Mouse (Mus musculus): Measurements from ENCODE around the gene Gm13693. TPM values are rescaled to one million over a fixed set of nuclear protein-coding genes. Genes with fewer than 3 reads are reported as not detected.
"Not testable (repeated sequence)": the region's sequence is repeated elsewhere in the genome, so short reads cannot be mapped to it uniquely, and the experiment has no call there.

The Gm13693 gene
- total RNA-seq (2014; rRNA removed) (not detected in 2 replicates), polyA plus RNA-seq (2015; fragmentation: Nextera tagmentation; extraction: Ambion mirVana) (not detected in 2 replicates)

- not testable (repeated sequence) for H3K9ac ChIP-seq (replicated peaks; ENCODE audit: low read length); H3K4me3 ChIP-seq (ENCODE audit: low read length); H3K27me3 ChIP-seq (ENCODE audit: insufficient read depth, low read length); DNase-seq (ENCODE audit: low spot score); H3K36me3 ChIP-seq (ENCODE audit: insufficient read depth, low read length); H3K27ac ChIP-seq; ATAC-seq; H3K4me1 ChIP-seq (ENCODE audit: insufficient read depth, low read length); H3K9me3 ChIP-seq (ENCODE audit: low read length); H3K4me2 ChIP-seq (ENCODE audit: low read depth, low read length)
- WGBS: no CpG with 5 or more reads among the region's 6 CpGs
Observed at GRCm38 (mm10) chr2:83961203-83961602, at the start of gene Gm13693. TSS of gene Gm13693 (plus strand) at chr2:83961503.

- TF ChIP-seq CTCF (IDR thresholded peaks at IDR 0.05; ENCODE audit: low read depth): no peak
- Histone ChIP-seq H3K4me3 (ENCODE audit: low read length) (no peak overlapping the region), H3K36me3 (ENCODE audit: insufficient read depth, low read length) (no peaks in the 10 kb centered on the region), H3K9me3 (ENCODE audit: low read length) (no peaks in the 10 kb centered on the region), H3K9ac (replicated peaks; ENCODE audit: low read length) (no peak overlapping the region), H3K27me3 (ENCODE audit: insufficient read depth, low read length) (no peaks in the 10 kb centered on the region), H3K4me2 (ENCODE audit: low read depth, low read length) (no peak overlapping the region), H3K4me1 (ENCODE audit: insufficient read depth, low read length) (no peaks in the 10 kb centered on the region), H3K27ac (no peak overlapping the region)
- no peak for DNase-seq (ENCODE audit: low spot score)
- WGBS: 50% methylated on average over 2 of the region's 2 CpGs
- ATAC-seq: no peak
Observed at GRCm38 (mm10) chr2:83929478-83930088, 31.7 kb upstream of the Gm13693 start.

GRCm38 (mm10) chr2:83940931-83941361 lies 20.4 kb upstream of the Gm13693 start, which contains the start of gene Zswim2:
TSS of gene Zswim2 (minus strand) at chr2:83941228.
- peak; percentile 98 for ATAC-seq
- H3K9ac ChIP-seq (replicated peaks; ENCODE audit: low read length): peak within 1 kb of the TSS; percentile 30; the same call in 1 of the 2 replicates
- H3K4me2 ChIP-seq (ENCODE audit: low read depth, low read length): peak within 1 kb of the TSS; percentile 72
- H3K9me3 ChIP-seq (ENCODE audit: low read length): no peaks in the 10 kb centered on the region
- H3K36me3 ChIP-seq (ENCODE audit: insufficient read depth, low read length): no peaks in the 10 kb centered on the region
- peak within 1 kb of the TSS; percentile 32; the same call in 1 of the 2 replicates for H3K27ac ChIP-seq
- peak within 1 kb of the TSS; percentile 42 for H3K4me3 ChIP-seq (ENCODE audit: low read length)
- no peaks in the 10 kb centered on the region for H3K4me1 ChIP-seq (ENCODE audit: insufficient read depth, low read length)
- no peaks in the 10 kb centered on the region for H3K27me3 ChIP-seq (ENCODE audit: insufficient read depth, low read length)
- peak; percentile 91 for DNase-seq (ENCODE audit: low spot score)
- 1% methylated on average over 20 of the region's 20 CpGs for WGBS
- no peak; the same call in 1 of the 2 replicates for TF ChIP-seq CTCF (IDR thresholded peaks at IDR 0.05; ENCODE audit: low read depth)

- Histone ChIP-seq H3K36me3 (ENCODE audit: insufficient read depth, low read length) (no peaks in the 10 kb centered on the region), H3K9me3 (ENCODE audit: low read length) (no peaks in the 10 kb centered on the region), H3K27me3 (ENCODE audit: insufficient read depth, low read length) (no peaks in the 10 kb centered on the region), H3K4me1 (ENCODE audit: insufficient read depth, low read length) (no peaks in the 10 kb centered on the region), H3K4me3 (ENCODE audit: low read length) (peak overlapping the region; percentile 42), H3K9ac (replicated peaks; ENCODE audit: low read length) (no peak overlapping the region), H3K27ac (no peak overlapping the region), H3K4me2 (ENCODE audit: low read depth, low read length) (peak overlapping the region; percentile 72)
- peak; percentile 65 for ATAC-seq
- 19% methylated on average over 3 of the region's 3 CpGs for WGBS
- DNase-seq (ENCODE audit: low spot score): no peak
- peak; percentile 32; the same call in 1 of the 2 replicates for TF ChIP-seq CTCF (IDR thresholded peaks at IDR 0.05; ENCODE audit: low read depth)
Observed at GRCm38 (mm10) chr2:83941378-83941777, 19.9 kb upstream of the Gm13693 start.

- Histone ChIP-seq H3K4me3 (ENCODE audit: low read length) (no peak overlapping the region), H3K9ac (replicated peaks; ENCODE audit: low read length) (no peak overlapping the region), H3K36me3 (ENCODE audit: insufficient read depth, low read length) (no peaks in the 10 kb centered on the region), H3K4me2 (ENCODE audit: low read depth, low read length) (no peak overlapping the region), H3K4me1 (ENCODE audit: insufficient read depth, low read length) (no peaks in the 10 kb centered on the region), H3K27me3 (ENCODE audit: insufficient read depth, low read length) (no peaks in the 10 kb centered on the region), H3K9me3 (ENCODE audit: low read length) (no peaks in the 10 kb centered on the region), H3K27ac (no peak overlapping the region)
- WGBS: 77% methylated on average over 4 of the region's 4 CpGs
- DNase-seq (ENCODE audit: low spot score) (no peak), ATAC-seq (no peak)
- no peak for TF ChIP-seq CTCF (IDR thresholded peaks at IDR 0.05; ENCODE audit: low read depth)
Observed at GRCm38 (mm10) chr2:83941792-83942191, 19.5 kb upstream of the Gm13693 start.

GRCm38 (mm10) chr2:83955393-83955792 lies 5.9 kb upstream of the Gm13693 start, which contains the start of gene Gm13698:
TSS of gene Gm13698 (plus strand) at chr2:83955693.
- not testable (repeated sequence) for H3K4me2 ChIP-seq (ENCODE audit: low read depth, low read length); H3K9me3 ChIP-seq (ENCODE audit: low read length); H3K27me3 ChIP-seq (ENCODE audit: insufficient read depth, low read length); H3K9ac ChIP-seq (replicated peaks; ENCODE audit: low read length); ATAC-seq; H3K27ac ChIP-seq; DNase-seq (ENCODE audit: low spot score); H3K4me1 ChIP-seq (ENCODE audit: insufficient read depth, low read length); H3K4me3 ChIP-seq (ENCODE audit: low read length); H3K36me3 ChIP-seq (ENCODE audit: insufficient read depth, low read length)
- no CpG with 5 or more reads among the region's 6 CpGs for WGBS

- not testable (repeated sequence) for H3K4me2 ChIP-seq (ENCODE audit: low read depth, low read length); DNase-seq (ENCODE audit: low spot score); H3K27ac ChIP-seq; H3K27me3 ChIP-seq (ENCODE audit: insufficient read depth, low read length); H3K9ac ChIP-seq (replicated peaks; ENCODE audit: low read length); H3K9me3 ChIP-seq (ENCODE audit: low read length); ATAC-seq; H3K4me3 ChIP-seq (ENCODE audit: low read length); H3K36me3 ChIP-seq (ENCODE audit: insufficient read depth, low read length); H3K4me1 ChIP-seq (ENCODE audit: insufficient read depth, low read length)
- WGBS: no CpG with 5 or more reads among the region's 6 CpGs
Observed at GRCm38 (mm10) chr2:83967013-83967412, 5.7 kb downstream of the Gm13693 start, which contains the start of gene Gm13695. TSS of gene Gm13695 (plus strand) at chr2:83967313.

- H3K9ac ChIP-seq (replicated peaks; ENCODE audit: low read length); H3K9me3 ChIP-seq (ENCODE audit: low read length); ATAC-seq; DNase-seq (ENCODE audit: low spot score); H3K4me3 ChIP-seq (ENCODE audit: low read length); H3K27ac ChIP-seq; H3K4me1 ChIP-seq (ENCODE audit: insufficient read depth, low read length); H3K27me3 ChIP-seq (ENCODE audit: insufficient read depth, low read length); H3K36me3 ChIP-seq (ENCODE audit: insufficient read depth, low read length); H3K4me2 ChIP-seq (ENCODE audit: low read depth, low read length): not testable (repeated sequence)
- no CpG with 5 or more reads among the region's 6 CpGs for WGBS
Observed at GRCm38 (mm10) chr2:83972823-83973222, 11.5 kb downstream of the Gm13693 start, which contains the start of gene Gm13696. TSS of gene Gm13696 (plus strand) at chr2:83973123.

- H3K27me3 ChIP-seq (ENCODE audit: insufficient read depth, low read length); H3K36me3 ChIP-seq (ENCODE audit: insufficient read depth, low read length); H3K4me3 ChIP-seq (ENCODE audit: low read length); H3K4me2 ChIP-seq (ENCODE audit: low read depth, low read length); ATAC-seq; H3K4me1 ChIP-seq (ENCODE audit: insufficient read depth, low read length); DNase-seq (ENCODE audit: low spot score); H3K27ac ChIP-seq; H3K9ac ChIP-seq (replicated peaks; ENCODE audit: low read length); H3K9me3 ChIP-seq (ENCODE audit: low read length): not testable (repeated sequence)
- no CpG with 5 or more reads among the region's 6 CpGs for WGBS
Observed at GRCm38 (mm10) chr2:83978633-83979032, 17.3 kb downstream of the Gm13693 start, which contains the start of gene Gm13694. TSS of gene Gm13694 (plus strand) at chr2:83978933.

- H3K4me2 ChIP-seq (ENCODE audit: low read depth, low read length); H3K27me3 ChIP-seq (ENCODE audit: insufficient read depth, low read length); H3K9me3 ChIP-seq (ENCODE audit: low read length); DNase-seq (ENCODE audit: low spot score); H3K27ac ChIP-seq; H3K4me1 ChIP-seq (ENCODE audit: insufficient read depth, low read length); H3K36me3 ChIP-seq (ENCODE audit: insufficient read depth, low read length); ATAC-seq; H3K4me3 ChIP-seq (ENCODE audit: low read length); H3K9ac ChIP-seq (replicated peaks; ENCODE audit: low read length): not testable (repeated sequence)
- no CpG with 5 or more reads among the region's 6 CpGs for WGBS
Observed at GRCm38 (mm10) chr2:83984443-83984842, 23.1 kb downstream of the Gm13693 start, which contains the start of gene Gm13697. TSS of gene Gm13697 (plus strand) at chr2:83984743.
